Mouse (Mus musculus) liver, postnatal 0 days (tissue): ENCODE measurements at regions not wholly inside any gene's neighbourhood (a gene's known extent, or its start where the extent isn't known, plus 50 kb on each side); places are given as distances from the start of the nearest gene placed in this dataset.
"Not testable (repeated sequence)": the region's sequence is repeated elsewhere in the genome, so short reads cannot be mapped to it uniquely, and the experiment has no call there.

Source experiments
- CTCF ChIP-seq: sonication (generic); IDR thresholded peaks from 2 replicates; pipeline ENCODE4 v1.5.1; 2016; ENCODE audit warnings: antibody characterized with exemption, low read depth
- EP300 ChIP-seq: IDR thresholded peaks from 2 replicates; pipeline ENCODE4 v1.6.1; 2016; ENCODE audit warnings: antibody characterized with exemption, low read depth, mild to moderate bottlenecking

GRCm38 (mm10) chr4:122122739-122123138 is 500.8 kb upstream of the Gm12887 start:
- TF ChIP-seq CTCF, EP300: not testable (repeated sequence)
